Mouse (Mus musculus) forebrain, embryonic 11.5 days (tissue): Measurements from ENCODE around the gene Cebpb. TPM values are rescaled to one million over a fixed set of nuclear protein-coding genes. Genes with fewer than 3 reads are reported as not detected.

Experiments
- ATAC-seq: fragments of 200-750 bp; cut with Nextera tagmentation; replicated peaks from 2 replicates; pipeline ENCODE4 v1.8.0; 2017; ENCODE audit warnings: moderate TSS enrichment; ENCODE audit not compliant: low FRiP score
- DNase-seq: peaks from one replicate; pipeline ENCODE4 v3.0.0-alpha.2; 2017; ENCODE audit warnings: low spot score
- H3K27ac ChIP-seq: fragments of 300-500 bp; sonication (generic); 2 replicates; pipeline ENCODE4 v1.5.1; 2014; ENCODE audit warnings: low read depth, low read length
- H3K27me3 ChIP-seq: fragments of 300-500 bp; sonication (generic); 2 replicates; pipeline ENCODE4 v1.6.1; 2014; ENCODE audit warnings: mild to moderate bottlenecking, low read length, mixed read lengths; ENCODE audit not compliant: control insufficient read depth, insufficient read depth
- H3K36me3 ChIP-seq: fragments of 300-500 bp; sonication (generic); 2 replicates; pipeline ENCODE4 v1.6.1; 2014; ENCODE audit warnings: mild to moderate bottlenecking, low read length, moderate library complexity, mixed read lengths; ENCODE audit not compliant: control insufficient read depth, insufficient read depth
- H3K4me1 ChIP-seq: fragments of 300-500 bp; sonication (generic); replicated peaks from 2 replicates; pipeline ENCODE4 v1.6.1; 2014; ENCODE audit warnings: low read length, mixed read lengths; ENCODE audit not compliant: control insufficient read depth, insufficient read depth
- H3K4me2 ChIP-seq: fragments of 300-500 bp; sonication (generic); 2 replicates; pipeline ENCODE4 v1.6.1; 2014; ENCODE audit warnings: low read depth, mild to moderate bottlenecking, low read length, moderate library complexity, mixed read lengths; ENCODE audit not compliant: severe bottlenecking
- H3K4me3 ChIP-seq: fragments of 300-500 bp; sonication (generic); 2 replicates; pipeline ENCODE4 v1.5.1; 2014; ENCODE audit warnings: low read depth, low read length
- H3K9ac ChIP-seq: fragments of 300-500 bp; sonication (generic); 2 replicates; pipeline ENCODE4 v1.6.1; 2014; ENCODE audit warnings: low read length
- H3K9me3 ChIP-seq: fragments of 300-500 bp; sonication (generic); 2 replicates; pipeline ENCODE4 v1.6.1; 2016; ENCODE audit warnings: low read length, mixed read lengths; ENCODE audit not compliant: control insufficient read depth
- WGBS: fragments of 180-500 bp; shearing (Covaris S2); extraction: QIAGEN DNeasy Blood & Tissue Kit; methylation state at CpG from one replicate; pipeline ENCODE4 v1.1.7; 2014; 5-methylcytosine and 5-hydroxymethylcytosine counted together
- polyA plus RNA-seq: library from polyadenylated mRNA; unstranded; fragments of >200 nt; fragmentation: Nextera tagmentation; extraction: Ambion mirVana; gene quantifications from 2 replicates; pipeline ENCODE4 v1.2.1, GENCODE M21; 2014

The Cebpb gene
- polyA plus RNA-seq, 1 experiment from 2014 or later: 1.7 TPM

DNA sequence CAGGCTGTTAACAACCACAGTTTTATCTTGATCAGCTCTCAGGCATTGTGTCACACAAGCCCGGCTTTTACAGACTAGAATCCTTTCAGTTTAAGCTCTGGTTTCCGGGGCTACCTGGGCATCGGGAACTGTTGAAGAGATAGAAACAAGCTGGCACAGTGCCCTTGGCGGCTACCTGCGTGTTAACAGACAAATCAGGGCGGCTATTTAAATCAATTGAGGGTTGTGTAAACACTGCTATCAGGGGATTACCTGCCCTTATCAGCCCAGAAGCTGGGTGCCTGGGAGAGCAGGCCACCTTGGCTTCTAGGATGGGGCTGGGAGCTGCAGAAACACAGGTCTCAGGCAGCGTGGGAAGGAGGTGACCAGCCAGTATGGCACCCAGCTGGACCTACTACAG is 36.0 kb upstream of the Cebpb start:
- H3K9ac ChIP-seq: no peak overlapping the region
- H3K4me1 ChIP-seq: no peaks in the 10 kb centered on the region
- H3K4me2 ChIP-seq: no peak overlapping the region
- no peak overlapping the region for H3K4me3 ChIP-seq
- 91% methylated on average over 7 of the region's 7 CpGs for WGBS
- H3K27ac ChIP-seq: no peak overlapping the region
- H3K36me3 ChIP-seq: no peaks in the 10 kb centered on the region; the same call in 1 of the 2 replicates
- H3K9me3 ChIP-seq: no peaks in the 10 kb centered on the region
- no peak for DNase-seq
- no peak for ATAC-seq
- H3K27me3 ChIP-seq: no peaks in the 10 kb centered on the region

DNA sequence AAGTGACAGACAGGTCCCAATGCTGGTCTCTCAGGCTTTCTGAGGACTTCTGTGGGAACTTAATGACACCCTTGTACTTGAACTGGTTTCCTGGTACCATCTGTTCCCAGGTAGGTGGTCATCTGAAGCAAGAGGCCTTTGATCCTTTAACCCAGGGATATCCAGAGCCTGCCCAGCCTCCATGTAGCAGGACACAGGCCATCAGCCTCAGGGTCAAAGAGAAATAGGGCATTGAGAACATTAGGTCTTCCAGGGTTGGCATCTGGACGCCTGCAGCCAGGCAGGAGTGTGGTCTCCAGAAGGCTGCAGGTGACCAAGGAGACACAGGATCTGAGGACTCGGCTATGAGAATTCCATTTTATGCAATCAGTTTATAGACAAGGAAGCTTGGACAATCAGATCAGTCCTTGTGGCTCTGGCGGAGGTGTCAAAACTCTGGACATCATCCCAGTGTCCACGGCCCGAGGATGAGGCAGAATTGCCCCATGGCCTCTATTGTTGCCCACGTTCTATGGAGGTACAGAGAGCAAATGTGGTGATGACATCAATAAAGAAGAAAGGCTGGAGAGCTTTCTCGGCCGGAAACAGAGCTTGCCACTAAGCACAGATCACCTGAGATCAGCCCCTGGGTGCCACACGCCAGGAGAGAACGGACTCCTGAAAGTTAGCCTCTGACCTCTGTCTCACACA is 33.7 kb upstream of the Cebpb start:
- ATAC-seq (no peak), DNase-seq (no peak)
- Histone ChIP-seq H3K9ac (no peak overlapping the region), H3K9me3 (no peaks in the 10 kb centered on the region), H3K4me3 (no peak overlapping the region), H3K27ac (no peak overlapping the region), H3K36me3 (no peaks in the 10 kb centered on the region; the same call in 1 of the 2 replicates), H3K27me3 (no peaks in the 10 kb centered on the region), H3K4me2 (no peak overlapping the region), H3K4me1 (peaks cover 2% of the 10 kb centered on the region; the same call in 1 of the 2 replicates)
- WGBS: 89% methylated on average over 10 of the region's 10 CpGs

DNA sequence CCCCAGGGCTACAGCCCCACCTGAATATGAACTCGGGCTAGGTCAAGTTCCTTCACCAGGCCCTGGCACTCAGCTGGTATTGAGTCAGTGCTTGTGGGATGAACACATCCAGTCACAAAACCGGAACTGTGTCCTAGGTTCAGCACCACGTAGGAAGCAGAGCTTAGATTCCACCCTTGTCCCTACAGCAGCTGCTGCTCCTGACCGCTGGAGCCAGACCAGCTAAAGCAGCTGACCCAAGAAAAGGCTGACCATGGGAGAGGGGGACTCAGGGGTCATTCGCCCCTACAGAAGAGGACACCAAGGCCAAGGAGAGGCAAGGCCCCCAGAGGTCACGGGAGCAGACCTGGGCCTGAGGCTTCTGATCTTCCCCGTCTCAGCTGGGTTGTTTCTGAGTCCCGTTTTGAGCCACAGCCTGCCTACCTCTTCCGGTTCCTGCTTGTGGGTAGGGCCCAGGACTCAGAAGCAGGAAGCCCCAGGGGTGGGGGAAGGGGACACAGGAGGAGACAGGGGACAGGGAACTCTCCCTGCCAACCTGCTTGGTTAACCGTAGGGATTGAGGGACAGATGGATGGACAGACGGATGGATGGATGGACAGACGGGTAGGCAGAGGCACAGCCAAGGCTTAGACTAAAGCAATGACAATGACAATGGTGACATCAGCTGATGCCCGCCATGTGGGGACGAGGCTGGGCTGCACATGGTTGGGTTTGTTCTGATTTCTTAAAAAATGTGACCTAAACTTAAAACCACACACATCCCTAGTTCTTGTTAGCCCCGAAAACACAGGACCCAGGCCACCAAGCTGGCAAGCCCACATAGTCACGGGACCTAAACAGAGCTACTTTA is 31.9 kb upstream of the Cebpb start:
- no peak overlapping the region for H3K9ac ChIP-seq
- ATAC-seq: no peak

DNA sequence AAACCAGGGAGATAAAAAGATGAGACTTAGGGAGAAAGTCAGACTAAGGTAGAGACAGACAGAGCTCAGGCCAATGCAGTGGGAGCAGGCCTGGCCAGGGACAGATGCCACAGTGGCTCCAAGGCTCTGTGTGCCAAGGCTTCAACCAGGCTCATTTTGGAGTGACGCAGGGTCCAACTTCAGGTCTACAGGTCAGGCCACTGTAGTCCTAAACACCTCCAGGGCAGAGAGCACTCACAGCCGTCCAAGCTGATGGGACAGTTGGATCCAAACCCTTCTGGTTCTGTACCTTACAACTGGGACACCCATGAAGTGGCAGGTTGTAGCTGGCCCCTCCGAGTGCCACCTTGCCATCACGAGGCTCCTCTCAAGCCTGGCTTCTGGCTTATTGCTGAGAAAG is 30.7 kb upstream of the Cebpb start:
- ATAC-seq: no peak
- Histone ChIP-seq H3K4me2 (no peak overlapping the region), H3K27me3 (peaks cover 3% of the 10 kb centered on the region; the same call in 1 of the 2 replicates), H3K27ac (no peak overlapping the region), H3K4me3 (no peak overlapping the region), H3K4me1 (peaks cover 10% of the 10 kb centered on the region; the same call in 1 of the 2 replicates), H3K36me3 (no peaks in the 10 kb centered on the region; the same call in 1 of the 2 replicates), H3K9me3 (no peaks in the 10 kb centered on the region), H3K9ac (no peak overlapping the region)
- whole genome bisulfite sequencing: 92% methylated on average over 4 of the region's 4 CpGs
- DNase-seq: no peak

More for the DNA sequence above, 31.9 kb upstream of the Cebpb start:
- Histone ChIP-seq H3K4me2 (no peak overlapping the region), H3K27me3 (no peaks in the 10 kb centered on the region), H3K4me3 (no peak overlapping the region), H3K36me3 (no peaks in the 10 kb centered on the region; the same call in 1 of the 2 replicates), H3K9me3 (no peaks in the 10 kb centered on the region), H3K27ac (no peak overlapping the region), H3K4me1 (peaks cover 9% of the 10 kb centered on the region; the same call in 1 of the 2 replicates)
- no peak for DNase-seq
- 89% methylated on average over 16 of the region's 16 CpGs for WGBS

DNA sequence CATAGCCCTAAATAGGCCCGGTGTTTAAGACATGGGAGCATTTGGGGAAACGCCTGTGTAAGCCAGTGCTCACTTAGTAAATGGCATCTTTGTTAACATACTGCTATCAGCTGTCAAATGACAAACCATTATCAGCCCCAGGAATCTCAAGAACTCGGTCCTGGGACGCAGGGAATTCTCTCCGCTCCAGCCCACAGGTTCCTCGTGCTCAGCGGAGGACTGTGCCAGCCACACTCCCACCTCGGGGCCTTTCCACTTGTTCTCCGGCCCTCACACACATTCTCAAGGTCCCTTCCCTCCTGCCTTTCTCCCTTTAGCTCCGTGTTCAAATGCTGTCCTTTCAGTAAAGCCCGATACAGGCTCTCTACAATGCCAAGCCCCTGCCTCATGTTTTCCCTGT is 30.0 kb upstream of the Cebpb start:
- Histone ChIP-seq H3K9me3 (no peaks in the 10 kb centered on the region), H3K27ac (no peak overlapping the region), H3K4me1 (peaks cover 10% of the 10 kb centered on the region; the same call in 1 of the 2 replicates), H3K4me2 (no peak overlapping the region), H3K9ac (no peak overlapping the region), H3K4me3 (no peak overlapping the region), H3K36me3 (no peaks in the 10 kb centered on the region; the same call in 1 of the 2 replicates), H3K27me3 (peaks cover 3% of the 10 kb centered on the region; the same call in 1 of the 2 replicates)
- WGBS: 89% methylated on average over 11 of the region's 11 CpGs
- ATAC-seq: no peak
- DNase-seq: no peak

DNA sequence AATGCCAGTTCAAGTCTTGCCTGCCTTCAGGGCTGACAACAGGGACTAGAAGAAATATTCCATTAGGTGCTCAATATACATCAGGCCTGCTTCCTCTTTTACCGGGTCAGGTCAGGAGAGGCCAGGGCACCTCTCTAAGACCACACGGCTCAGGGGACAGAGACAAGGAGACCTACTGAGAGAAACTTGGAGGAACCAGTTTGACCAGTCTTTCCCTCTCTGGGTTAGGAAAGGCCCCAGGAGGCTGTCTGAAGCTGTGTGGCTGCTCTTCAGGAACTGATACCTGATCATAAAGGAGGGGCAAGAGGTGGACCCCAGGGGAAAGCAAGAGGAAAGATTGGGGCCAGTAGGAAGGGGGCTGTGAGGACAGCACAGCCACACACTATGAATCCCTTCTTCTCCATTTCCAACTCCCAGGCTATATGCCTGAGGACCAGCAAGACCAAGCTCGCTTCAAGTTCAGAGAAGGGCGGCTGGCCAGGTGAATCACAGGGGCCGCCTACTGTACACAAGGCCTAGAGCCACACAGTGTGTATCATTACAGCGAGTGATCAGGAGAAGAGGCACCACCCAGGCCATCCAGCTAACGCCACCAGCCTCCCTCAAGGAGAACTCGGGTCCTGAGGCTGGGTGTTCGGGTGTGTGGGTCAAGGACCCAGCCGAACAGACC is 29.4 kb upstream of the Cebpb start:
- ATAC-seq: no peak
- peaks cover 10% of the 10 kb centered on the region; the same call in 1 of the 2 replicates for H3K4me1 ChIP-seq
- no peaks in the 10 kb centered on the region; the same call in 1 of the 2 replicates for H3K36me3 ChIP-seq
- no peak overlapping the region; the same call in 1 of the 2 replicates for H3K4me2 ChIP-seq
- WGBS: 75% methylated on average over 10 of the region's 10 CpGs
- no peak for DNase-seq
- H3K27me3 ChIP-seq: peaks cover 3% of the 10 kb centered on the region; the same call in 1 of the 2 replicates
- H3K9me3 ChIP-seq: no peaks in the 10 kb centered on the region
- H3K9ac ChIP-seq: no peak overlapping the region
- no peak overlapping the region for H3K4me3 ChIP-seq
- no peak overlapping the region for H3K27ac ChIP-seq

DNA sequence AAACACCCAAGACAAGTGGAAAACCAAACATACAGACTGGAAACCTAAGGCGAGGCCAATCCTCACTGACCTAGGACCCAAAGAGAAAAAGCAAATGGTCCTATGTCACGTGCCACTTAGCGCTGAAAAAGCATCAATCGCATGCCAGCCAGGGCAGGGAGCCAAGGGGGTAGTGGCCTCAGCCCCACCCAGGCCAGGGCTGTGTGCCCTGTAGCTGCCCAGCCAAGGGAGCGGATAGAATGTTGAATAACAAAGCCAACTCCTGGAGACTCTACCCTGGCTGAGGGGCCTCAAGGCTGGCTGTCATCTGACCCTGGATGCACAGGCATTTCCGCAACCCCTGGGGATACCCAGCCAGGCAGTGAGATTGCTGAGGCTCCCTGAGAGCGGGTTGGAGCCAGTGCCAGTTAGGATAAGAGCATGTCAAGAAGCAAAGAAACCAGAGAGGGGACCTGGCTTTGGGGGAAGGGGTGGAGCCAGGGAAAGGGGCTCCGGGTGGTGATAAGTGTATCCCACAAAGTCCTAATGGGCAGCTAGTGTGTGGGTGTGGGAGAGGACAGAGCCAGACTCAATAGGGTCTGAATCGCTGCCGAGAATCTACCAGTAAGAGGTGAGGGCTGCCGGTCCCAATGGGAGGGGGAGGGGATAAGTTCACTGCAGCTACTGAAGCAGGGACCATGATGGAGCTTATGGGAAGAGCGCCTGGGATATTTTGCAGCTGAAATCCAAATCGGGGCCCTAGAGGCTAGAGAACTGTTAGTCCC is 28.7 kb upstream of the Cebpb start:
- H3K9ac ChIP-seq: peak overlapping the region; percentile 89
- H3K27me3 ChIP-seq: peaks cover 3% of the 10 kb centered on the region; the same call in 1 of the 2 replicates
- ATAC-seq (no peak), DNase-seq (no peak)
- H3K4me3 ChIP-seq: peak overlapping the region; percentile 78
- peaks cover 10% of the 10 kb centered on the region; the same call in 1 of the 2 replicates for H3K4me1 ChIP-seq
- H3K27ac ChIP-seq: no peak overlapping the region
- peak overlapping the region; percentile 91 for H3K4me2 ChIP-seq
- H3K36me3 ChIP-seq: no peaks in the 10 kb centered on the region
- no peaks in the 10 kb centered on the region for H3K9me3 ChIP-seq
- 30% methylated on average over 13 of the region's 13 CpGs for WGBS
